Mouse (Mus musculus) heart, embryonic 10.5 days (tissue): ENCODE measurements around the gene Gm10401. TPM values are rescaled to one million over a fixed set of nuclear protein-coding genes. Genes with fewer than 3 reads are reported as not detected.

Source experiments
- DNase-seq: peaks from one replicate; pipeline ENCODE4 v3.0.0-alpha.2; 2017; ENCODE audit warnings: low spot score
- H3K27ac ChIP-seq: fragments of 300-500 bp; sonication (generic); 2 replicates; pipeline ENCODE4 v1.5.1; 2016; ENCODE audit warnings: mild to moderate bottlenecking
- H3K27me3 ChIP-seq: fragments of 300-500 bp; sonication (generic); 2 replicates; pipeline ENCODE4 v1.6.1; 2016; ENCODE audit warnings: mild to moderate bottlenecking; ENCODE audit not compliant: poor library complexity, insufficient read depth, severe bottlenecking
- H3K36me3 ChIP-seq: fragments of 300-500 bp; sonication (generic); 2 replicates; pipeline ENCODE4 v1.6.1; 2016; ENCODE audit warnings: mild to moderate bottlenecking, moderate library complexity
- H3K4me1 ChIP-seq: fragments of 300-500 bp; sonication (generic); 2 replicates; pipeline ENCODE4 v1.6.1; 2016; ENCODE audit warnings: mild to moderate bottlenecking
- H3K4me3 ChIP-seq: fragments of 300-500 bp; sonication (generic); 2 replicates; pipeline ENCODE4 v1.5.1; 2016; ENCODE audit warnings: mild to moderate bottlenecking, moderate library complexity
- H3K9me3 ChIP-seq: fragments of 300-500 bp; sonication (generic); 2 replicates; pipeline ENCODE4 v1.6.1; 2016; ENCODE audit warnings: mild to moderate bottlenecking, moderate library complexity
- WGBS: fragments of 180-500 bp; shearing (Covaris S2); methylation state at CpG from one replicate; pipeline ENCODE4 v1.1.7; 2016; 5-methylcytosine and 5-hydroxymethylcytosine counted together
- polyA plus RNA-seq: library from polyadenylated mRNA; unstranded; fragments of >200 nt; fragmentation: Nextera tagmentation; extraction: Ambion mirVana; gene quantifications from 2 replicates; pipeline ENCODE4 v1.2.1, GENCODE M21; 2016

Gm10401 gene
- polyA plus RNA-seq, 1 experiment from 2014 or later: 15.7 TPM

DNA sequence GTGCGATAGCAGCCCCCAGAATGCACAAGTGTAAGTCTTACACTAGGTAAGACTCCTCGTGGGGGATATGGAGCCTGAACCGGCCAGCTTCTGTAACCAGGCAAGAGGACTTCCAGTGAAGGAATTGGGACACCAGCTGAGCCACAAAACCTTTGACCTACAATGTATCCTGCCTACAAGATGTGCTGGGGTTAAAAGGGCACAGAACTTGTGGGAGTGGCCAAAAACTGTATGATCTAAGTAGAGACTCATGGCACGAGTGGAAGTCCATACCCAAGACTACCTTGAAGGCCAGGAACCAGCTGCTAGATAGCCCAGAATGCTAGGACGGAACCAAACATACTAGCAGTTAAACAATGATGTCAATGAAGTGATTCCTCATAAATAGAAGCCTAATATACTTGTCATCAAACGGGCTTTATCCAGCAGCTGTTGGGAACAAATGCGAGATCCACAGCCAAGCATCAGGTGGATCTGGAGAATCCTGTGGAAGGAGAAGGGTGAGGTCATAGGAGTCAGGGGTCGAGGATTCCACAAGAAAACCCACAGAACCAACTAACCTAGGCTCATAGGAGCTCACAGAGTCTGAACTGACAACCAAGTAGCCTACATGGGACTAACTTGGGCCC is 37.9 kb downstream of the Gm10401 start:
- H3K27me3 ChIP-seq: no peaks in the 10 kb centered on the region
- H3K36me3 ChIP-seq: peaks cover 21% of the 10 kb centered on the region
- peaks cover 23% of the 10 kb centered on the region for H3K4me1 ChIP-seq
- H3K27ac ChIP-seq: 0 out of 2 replicates have a peak overlapping the region, but pooled peaks have one; percentile 13
- H3K9me3 ChIP-seq: no peaks in the 10 kb centered on the region
- no peak for DNase-seq
- 87% methylated on average over 8 of the region's 8 CpGs for WGBS
- H3K4me3 ChIP-seq: no peak overlapping the region

DNA sequence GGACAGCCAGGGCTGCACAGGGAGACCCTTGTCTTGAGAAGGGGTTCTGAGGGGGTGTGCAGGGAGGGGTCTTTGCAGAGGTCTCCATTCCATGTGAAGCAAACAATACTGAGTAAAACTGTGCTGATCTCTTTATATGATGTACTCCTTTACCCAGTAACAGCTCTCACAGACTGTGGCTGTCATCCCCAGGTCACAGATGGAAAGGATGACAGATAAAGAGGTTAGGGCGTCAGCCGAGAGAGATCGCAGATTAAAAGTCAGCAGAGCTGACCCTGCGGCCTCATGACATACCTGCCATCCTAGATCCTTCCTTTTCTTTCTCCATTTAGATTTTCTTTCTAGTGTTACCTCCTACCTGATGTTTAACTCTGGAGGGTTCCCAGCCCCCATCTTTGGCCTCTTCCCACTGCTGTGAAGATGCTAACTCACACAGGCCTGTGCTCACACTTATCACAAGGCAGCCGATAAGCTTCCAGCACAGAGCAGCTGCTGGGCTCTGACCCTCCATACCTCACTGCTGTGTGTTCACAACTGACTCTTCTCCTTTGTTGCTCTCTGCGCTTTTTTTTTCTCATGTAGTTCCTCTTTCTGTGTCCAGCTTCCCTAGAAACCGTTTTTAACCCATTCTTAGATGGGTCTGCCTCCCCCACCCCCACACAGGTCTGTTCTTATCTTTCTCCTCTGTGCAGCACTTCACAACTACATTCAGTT is 39.4 kb downstream of the Gm10401 start:
- no peak overlapping the region for H3K4me3 ChIP-seq
- peak overlapping the region; percentile 67 for H3K27ac ChIP-seq
- peaks cover 32% of the 10 kb centered on the region for H3K4me1 ChIP-seq
- 29% methylated on average over 7 of the region's 7 CpGs for WGBS
- H3K27me3 ChIP-seq: no peaks in the 10 kb centered on the region
- DNase-seq: peak; percentile 86
- peaks cover 18% of the 10 kb centered on the region for H3K36me3 ChIP-seq
- H3K9me3 ChIP-seq: no peaks in the 10 kb centered on the region

DNA sequence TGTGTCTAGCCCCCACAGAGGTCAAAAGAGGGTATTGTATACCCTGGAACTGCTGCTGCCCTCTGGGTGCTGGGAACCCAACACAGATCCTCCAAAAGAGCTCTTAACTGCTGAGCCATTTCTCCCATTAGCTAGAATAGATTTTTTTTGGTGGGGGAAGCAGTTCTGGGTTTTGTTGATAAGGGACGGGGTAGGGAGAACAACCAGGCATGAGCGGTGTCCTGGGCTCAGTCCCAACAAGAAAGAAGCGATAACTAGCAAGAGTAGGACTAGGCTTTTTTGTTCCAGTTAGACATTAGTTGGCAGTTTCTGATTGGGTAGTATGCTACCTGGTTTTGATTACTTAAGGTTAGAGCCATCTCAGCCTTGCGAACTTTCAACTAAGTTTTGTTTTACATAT is 40.9 kb downstream of the Gm10401 start:
- no peak for DNase-seq
- WGBS: 78% methylated on average over 4 of the region's 4 CpGs
- H3K4me3 ChIP-seq: no peak overlapping the region
- peaks cover 12% of the 10 kb centered on the region for H3K36me3 ChIP-seq
- no peaks in the 10 kb centered on the region for H3K9me3 ChIP-seq
- H3K27me3 ChIP-seq: no peaks in the 10 kb centered on the region
- peaks cover 47% of the 10 kb centered on the region for H3K4me1 ChIP-seq
- H3K27ac ChIP-seq: no peak overlapping the region

DNA sequence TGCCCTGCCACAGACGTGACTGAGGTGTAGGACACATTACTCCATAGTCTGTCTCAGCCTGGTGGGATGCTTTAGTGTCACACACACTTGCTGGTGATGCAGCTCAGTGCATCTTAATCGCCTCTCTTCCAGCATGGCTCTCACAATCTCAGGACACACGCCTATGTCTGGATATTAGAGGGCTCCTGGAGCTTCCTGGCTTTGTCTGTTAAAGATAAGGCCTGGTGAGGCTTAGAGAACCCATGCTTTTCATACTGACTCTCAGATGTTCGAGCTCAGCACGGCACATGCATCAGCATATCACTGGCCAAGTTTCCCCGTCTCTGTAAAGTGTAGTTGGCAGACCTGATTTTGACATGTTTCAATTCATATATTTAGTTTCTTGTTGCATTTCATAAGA is 42.7 kb downstream of the Gm10401 start:
- H3K27me3 ChIP-seq: no peaks in the 10 kb centered on the region
- 0 out of 2 replicates have a peak, but pooled peaks cover 3% of the 10 kb centered on the region for H3K36me3 ChIP-seq
- H3K9me3 ChIP-seq: no peaks in the 10 kb centered on the region
- peak; percentile 87 for DNase-seq
- WGBS: 40% methylated on average over 6 of the region's 6 CpGs
- no peak overlapping the region for H3K27ac ChIP-seq
- H3K4me1 ChIP-seq: peaks cover 56% of the 10 kb centered on the region
- H3K4me3 ChIP-seq: no peak overlapping the region

DNA sequence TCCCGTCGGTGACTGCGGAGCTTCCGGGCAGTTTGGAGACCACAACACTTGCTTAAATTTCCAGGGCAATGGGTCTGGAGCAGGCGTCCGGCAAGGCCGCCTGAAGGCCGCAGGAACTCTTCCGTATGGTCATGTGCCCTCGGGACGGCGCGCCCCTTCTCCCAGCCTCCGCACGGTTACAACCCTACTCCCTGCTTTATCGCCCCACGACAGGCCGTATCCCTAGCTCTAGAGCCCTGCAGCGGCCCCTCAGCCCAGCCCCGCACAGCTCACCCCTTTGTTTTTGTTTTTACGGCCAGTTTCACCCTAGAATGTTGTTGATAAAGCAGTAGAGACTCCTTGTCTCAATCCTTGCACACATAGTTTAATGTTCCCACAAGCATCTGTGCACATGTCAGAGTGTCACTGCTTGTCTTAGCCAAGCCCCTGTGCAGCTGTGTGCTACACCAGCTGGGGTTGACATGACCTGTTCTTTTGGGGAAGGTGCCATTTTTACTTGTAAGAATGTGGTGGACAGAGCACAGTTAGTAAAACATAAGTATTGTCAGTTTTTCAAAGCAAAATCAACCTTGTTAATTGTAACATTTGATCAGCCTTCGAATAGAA is 44.2 kb downstream of the Gm10401 start:
- H3K4me1 ChIP-seq: peaks cover 57% of the 10 kb centered on the region
- H3K4me3 ChIP-seq: no peak overlapping the region
- no peaks in the 10 kb centered on the region for H3K9me3 ChIP-seq
- H3K27ac ChIP-seq: no peak overlapping the region
- H3K27me3 ChIP-seq: no peaks in the 10 kb centered on the region
- 0 out of 2 replicates have a peak, but pooled peaks cover 3% of the 10 kb centered on the region for H3K36me3 ChIP-seq
- DNase-seq: peak; percentile 86
- WGBS: 84% methylated on average over 22 of the region's 22 CpGs

DNA sequence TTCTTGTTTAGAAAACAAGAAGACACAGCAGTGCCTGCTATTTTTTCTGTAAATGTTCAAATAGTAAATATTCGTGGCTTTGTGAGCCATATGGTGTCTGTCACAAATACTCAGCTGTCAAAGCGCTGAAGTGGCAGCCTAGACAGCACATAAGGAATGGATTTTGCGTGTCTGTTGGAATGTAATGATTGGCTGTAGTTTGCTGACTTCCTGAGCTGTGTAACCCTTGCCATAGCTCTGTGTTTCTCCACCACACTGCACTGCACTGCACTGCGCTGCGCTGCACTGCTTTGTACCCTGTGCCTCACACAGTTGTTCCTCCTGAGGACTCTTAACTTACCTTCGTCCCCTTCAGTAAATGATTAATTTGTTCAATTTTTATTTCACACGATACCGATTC is 45.5 kb downstream of the Gm10401 start:
- Histone ChIP-seq H3K36me3 (0 out of 2 replicates have a peak, but pooled peaks cover 3% of the 10 kb centered on the region), H3K27me3 (no peaks in the 10 kb centered on the region), H3K4me1 (peaks cover 53% of the 10 kb centered on the region), H3K4me3 (no peak overlapping the region), H3K27ac (no peak overlapping the region), H3K9me3 (no peaks in the 10 kb centered on the region)
- DNase-seq: no peak
- WGBS: 71% methylated on average over 8 of the region's 8 CpGs

DNA sequence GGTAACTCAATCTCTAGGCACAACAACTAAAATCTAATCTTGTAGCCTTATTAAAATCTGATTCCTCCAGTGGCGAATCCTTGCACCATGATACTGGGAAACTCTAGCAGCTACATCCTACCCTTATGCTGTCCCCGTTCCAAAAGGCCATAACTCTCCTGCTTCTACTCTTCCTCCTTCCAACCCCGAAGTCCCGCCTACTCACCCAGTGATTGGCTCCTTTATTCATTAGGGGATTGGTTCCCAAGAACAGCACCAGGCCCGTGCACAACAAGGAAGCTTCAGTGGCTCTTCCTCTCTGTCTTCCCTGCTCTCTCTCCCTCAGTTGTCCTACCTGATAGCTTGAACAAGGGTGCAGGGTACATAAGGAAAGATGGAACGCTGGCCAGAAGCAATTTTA is 47.3 kb downstream of the Gm10401 start:
- Histone ChIP-seq H3K27ac (no peak overlapping the region), H3K4me1 (peaks cover 53% of the 10 kb centered on the region), H3K36me3 (no peaks in the 10 kb centered on the region), H3K4me3 (no peak overlapping the region), H3K9me3 (no peaks in the 10 kb centered on the region), H3K27me3 (no peaks in the 10 kb centered on the region)
- DNase-seq: no peak
- 86% methylated on average over 6 of the region's 6 CpGs for WGBS

DNA sequence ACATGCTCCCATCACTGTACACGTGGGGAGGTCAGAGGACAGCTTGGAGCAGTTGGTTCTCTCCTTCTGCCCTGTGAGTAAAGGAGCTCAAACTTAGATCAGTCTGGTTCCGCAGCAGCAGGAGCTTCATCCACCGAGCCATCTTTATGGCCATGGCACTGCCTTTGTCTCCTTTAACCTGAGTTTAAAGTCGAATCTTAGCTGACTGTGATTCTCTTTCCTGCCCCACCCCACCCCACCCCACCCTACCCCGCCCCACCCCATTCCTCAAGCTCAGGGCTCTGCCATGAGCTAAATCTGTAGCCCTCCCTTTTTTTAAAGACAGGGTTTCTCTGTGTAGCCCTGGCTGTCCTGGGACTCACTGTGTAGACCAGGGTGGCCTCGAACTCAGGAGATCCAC is 48.4 kb downstream of the Gm10401 start:
- 0 out of 2 replicates have a peak, but pooled peaks cover 5% of the 10 kb centered on the region for H3K36me3 ChIP-seq
- DNase-seq: no peak
- peaks cover 52% of the 10 kb centered on the region for H3K4me1 ChIP-seq
- H3K27me3 ChIP-seq: no peaks in the 10 kb centered on the region
- H3K27ac ChIP-seq: no peak overlapping the region
- no peak overlapping the region for H3K4me3 ChIP-seq
- 85% methylated on average over 6 of the region's 6 CpGs for WGBS
- no peaks in the 10 kb centered on the region for H3K9me3 ChIP-seq

Other genes starting within 250 kb of the Gm10401 start
- not detected in 2 replicates for gene 4930519G04Rik, start 244.6 kb downstream of the Gm10401 start, polyA plus RNA-seq
- not detected in 2 replicates for gene Gm9936, start 239.6 kb downstream of the Gm10401 start, polyA plus RNA-seq
- 1.1 and 1.7 TPM in 2 replicates for gene Oasl2, start 201.4 kb downstream of the Gm10401 start, polyA plus RNA-seq
- 0.31 TPM in 1 of 2 replicates, not detected in the other for gene Oasl1, start 175.1 kb downstream of the Gm10401 start, polyA plus RNA-seq
- gene 2210016L21Rik, start 156.1 kb downstream of the Gm10401 start, polyA plus RNA-seq: 30.1 and 33.0 TPM in 2 replicates
- gene Hnf1a, start 127.2 kb downstream of the Gm10401 start, polyA plus RNA-seq: 0.11 and 1.9 TPM in 2 replicates
- gene Sppl3, start 87.2 kb downstream of the Gm10401 start, polyA plus RNA-seq: 6.9 and 11.5 TPM in 2 replicates
- 107 and 138 TPM in 2 replicates for gene Acads, start 21.1 kb upstream of the Gm10401 start, polyA plus RNA-seq
- gene Unc119b, start 36.7 kb upstream of the Gm10401 start, polyA plus RNA-seq: 25.7 and 35.8 TPM in 2 replicates
- 110 and 113 TPM in 2 replicates for gene Mlec, start 59.9 kb upstream of the Gm10401 start, polyA plus RNA-seq
- gene Cabp1, start 96.1 kb upstream of the Gm10401 start, polyA plus RNA-seq: 0.79 and 1.2 TPM in 2 replicates
- 88.7 and 117 TPM in 2 replicates for gene Pop5, start 137.5 kb upstream of the Gm10401 start, polyA plus RNA-seq
- 102 and 117 TPM in 2 replicates for gene Rnf10, start 174.6 kb upstream of the Gm10401 start, polyA plus RNA-seq
- gene Coq5, start 181.4 kb upstream of the Gm10401 start, polyA plus RNA-seq: 78.2 and 87.8 TPM in 2 replicates
- 1,455 and 1,701 TPM in 2 replicates for gene Dynll1, start 202.7 kb upstream of the Gm10401 start, polyA plus RNA-seq
- gene Srsf9, start 228.9 kb upstream of the Gm10401 start, polyA plus RNA-seq: 154 and 293 TPM in 2 replicates
- gene Gatc, start 242.9 kb upstream of the Gm10401 start, polyA plus RNA-seq: 22.8 and 25.8 TPM in 2 replicates
- gene Triap1, start 242.9 kb upstream of the Gm10401 start, polyA plus RNA-seq: 40.3 and 46.7 TPM in 2 replicates